ENCODE assay signal across 20 mouse cellular contexts in the genomic region with DNA sequence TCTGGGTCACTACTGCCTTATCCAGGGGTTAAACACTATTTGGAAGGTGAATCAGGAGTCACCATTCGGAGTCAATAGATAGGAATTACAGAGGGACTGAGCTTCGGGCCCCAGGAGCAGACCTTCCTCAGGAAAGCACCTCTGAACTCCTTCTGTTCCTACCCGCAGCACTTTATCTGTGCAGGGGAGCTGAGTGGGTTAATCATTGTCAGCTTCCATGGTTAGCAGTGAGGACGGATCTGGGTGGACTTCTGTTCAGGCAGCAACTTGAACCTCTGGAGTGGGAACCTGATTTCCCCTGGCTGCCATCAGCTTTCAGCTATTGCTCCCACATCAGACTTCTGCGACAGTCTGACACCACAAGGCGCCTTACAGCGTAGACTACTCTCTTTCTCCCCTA. TPM values are rescaled to one million over a fixed set of nuclear protein-coding genes. Genes with fewer than 3 reads are reported as not detected.
DNase-seq lines count a peak whose midpoint lies in the region; ATAC-seq and TF ChIP-seq lines count a peak whose summit lies in the region.
"Had no signal": no experiment of that assay in that cellular context is flagged by ENCODE, and none has a peak within 500 bp of the region (broad histone marks: within the 10 kb centered on the region; RNA-seq: fewer than 3 reads in every experiment).

No protein-coding gene starts in this region.

- no peak overlapping the region for H3K9ac ChIP-seq in midbrain, embryonic 11.5 days (ENCODE audit: low read length)
- no peak overlapping the region for H3K9ac ChIP-seq in midbrain, embryonic 16.5 days (ENCODE audit: low read depth, low read length)
- H3K9ac ChIP-seq in forebrain, embryonic 16.5 days (replicated peaks; ENCODE audit: low read depth, low read length): no peak overlapping the region
- H3K9ac ChIP-seq: forebrain, embryonic 15.5 days; hindbrain, embryonic 13.5 days had no signal

- no peaks in the 10 kb centered on the region for H3K9me3 ChIP-seq in midbrain, embryonic 11.5 days (ENCODE audit: control insufficient read depth, low read length)
- H3K9me3 ChIP-seq in midbrain, embryonic 16.5 days (replicated peaks; ENCODE audit: control insufficient read depth, low read length, poor library complexity, severe bottlenecking): no peaks in the 10 kb centered on the region
- H3K9me3 ChIP-seq in forebrain, embryonic 16.5 days (ENCODE audit: control insufficient read depth, low read length): no peaks in the 10 kb centered on the region
- H3K9me3 ChIP-seq: forebrain, embryonic 15.5 days; hindbrain, embryonic 13.5 days had no signal

- 85% methylated on average over 7 of the region's 7 CpGs for WGBS in midbrain, embryonic 11.5 days
- WGBS in midbrain, embryonic 16.5 days: 84% methylated on average over 7 of the region's 7 CpGs
- WGBS in kidney, adult 2 months: 36% methylated on average over 7 of the region's 7 CpGs
- WGBS in small intestine, adult 2 months: 23% methylated on average over 7 of the region's 7 CpGs
- WGBS in forebrain, embryonic 16.5 days: 79% methylated on average over 7 of the region's 7 CpGs

- H3K4me3 ChIP-seq in midbrain, embryonic 11.5 days (ENCODE audit: low read depth, low read length): no peak overlapping the region
- H3K4me3 ChIP-seq in midbrain, embryonic 16.5 days (ENCODE audit: low read depth, low read length): no peak overlapping the region
- no peak overlapping the region for H3K4me3 ChIP-seq in kidney, adult 2 months (ENCODE audit: insufficient read depth, low read depth, low read length)
- no peak overlapping the region for H3K4me3 ChIP-seq in small intestine, adult 2 months (ENCODE audit: low read depth, low read length)
- H3K4me3 ChIP-seq in forebrain, embryonic 16.5 days (replicated peaks; ENCODE audit: low read length): no peak overlapping the region
- H3K4me3 ChIP-seq: erythroblast, embryonic 14.5 days; forebrain, embryonic 15.5 days; hindbrain, embryonic 13.5 days had no signal

- no peak overlapping the region for H3K4me2 ChIP-seq in midbrain, embryonic 11.5 days
- H3K4me2 ChIP-seq in midbrain, embryonic 16.5 days (ENCODE audit: low read length): no peak overlapping the region
- no peak overlapping the region for H3K4me2 ChIP-seq in forebrain, embryonic 16.5 days (ENCODE audit: low read length)
- H3K4me2 ChIP-seq: forebrain, embryonic 15.5 days; hindbrain, embryonic 13.5 days had no signal

- TF ChIP-seq CTCF in kidney, adult 2 months (conservative IDR thresholded peaks at IDR 0.05; ENCODE audit: insufficient read depth, insufficient read length, low read depth, low read length): no peak
- TF ChIP-seq CTCF in small intestine, adult 2 months (IDR thresholded peaks at IDR 0.05; ENCODE audit: extremely low read depth, insufficient read length, insufficient replicate concordance, low read depth, low read length): no peak

- H3K4me1 ChIP-seq in midbrain, embryonic 11.5 days (ENCODE audit: control insufficient read depth, insufficient read depth, low read length): no peaks in the 10 kb centered on the region; the same call in 1 of the 2 replicates
- no peaks in the 10 kb centered on the region for H3K4me1 ChIP-seq in midbrain, embryonic 16.5 days (ENCODE audit: control insufficient read depth, insufficient read depth, low read length)
- peaks cover 40% of the 10 kb centered on the region for H3K4me1 ChIP-seq in kidney, adult 2 months (ENCODE audit: control insufficient read depth, insufficient read depth, low read length)
- peaks cover 24% of the 10 kb centered on the region; the same call in 1 of the 2 replicates for H3K4me1 ChIP-seq in small intestine, adult 2 months (ENCODE audit: control insufficient read depth, insufficient read depth, insufficient read length, low read length)
- no peaks in the 10 kb centered on the region for H3K4me1 ChIP-seq in forebrain, embryonic 16.5 days (replicated peaks; ENCODE audit: control insufficient read depth, insufficient read depth, low read length)
- H3K4me1 ChIP-seq: forebrain, embryonic 15.5 days; hindbrain, embryonic 13.5 days had no signal

- no peaks in the 10 kb centered on the region for H3K27me3 ChIP-seq in midbrain, embryonic 11.5 days (ENCODE audit: control insufficient read depth, insufficient read depth, low read length)
- H3K27me3 ChIP-seq in midbrain, embryonic 16.5 days (ENCODE audit: control insufficient read depth, insufficient read depth, low read depth, low read length): no peaks in the 10 kb centered on the region
- no peaks in the 10 kb centered on the region for H3K27me3 ChIP-seq in kidney, adult 2 months (replicated peaks; ENCODE audit: control insufficient read depth, insufficient read depth, low read length)
- no peaks in the 10 kb centered on the region for H3K27me3 ChIP-seq in small intestine, adult 2 months (ENCODE audit: control insufficient read depth, insufficient read depth, low read length)
- no peaks in the 10 kb centered on the region for H3K27me3 ChIP-seq in forebrain, embryonic 16.5 days (replicated peaks; ENCODE audit: control insufficient read depth, insufficient read depth, low read length)
- H3K27me3 ChIP-seq: forebrain, embryonic 15.5 days; hindbrain, embryonic 13.5 days; Patski had no signal

- H3K27ac ChIP-seq in midbrain, embryonic 11.5 days (ENCODE audit: low read depth, low read length): no peak overlapping the region
- H3K27ac ChIP-seq in midbrain, embryonic 16.5 days (ENCODE audit: low read length): no peak overlapping the region
- peak overlapping the region; percentile 97 for H3K27ac ChIP-seq in kidney, adult 2 months (ENCODE audit: insufficient read depth, low read depth, low read length)
- H3K27ac ChIP-seq in small intestine, adult 2 months (ENCODE audit: insufficient read depth, low read depth, low read length): peak overlapping the region; percentile 25; the same call in 1 of the 2 replicates
- no peak overlapping the region for H3K27ac ChIP-seq in forebrain, embryonic 16.5 days (ENCODE audit: low read length)
- H3K27ac ChIP-seq: forebrain, embryonic 15.5 days; hindbrain, embryonic 13.5 days had no signal

- DNase-seq in midbrain, embryonic 11.5 days (ENCODE audit: low spot score, missing footprints): peak; percentile 2
- DNase-seq in kidney, adult 2 months: peak; percentile 90
- peak; percentile 80 for DNase-seq in kidney, postnatal 14 days
- DNase-seq in layer of hippocampus, postnatal 10 days (ENCODE audit: low spot score in 2 of 2): no peak
- DNase-seq: adrenal gland, postnatal 14 days; cerebellum, adult 11-12 months; left cerebral cortex, postnatal 4 days; lung, adult 2 months; thymus, postnatal 25 days had no signal

- no peak for TF ChIP-seq POLR2A in kidney, adult 2 months (IDR thresholded peaks at IDR 0.05; ENCODE audit: low read depth, low read length)
- 0 out of 2 replicates have a peak, but pooled peaks have one; percentile 9 for TF ChIP-seq POLR2A in small intestine, adult 2 months (IDR thresholded peaks at IDR 0.05; ENCODE audit: low read depth, low read length)

- H3K36me3 ChIP-seq in midbrain, embryonic 11.5 days (ENCODE audit: control insufficient read depth, insufficient read depth, low read length): no peaks in the 10 kb centered on the region
- no peaks in the 10 kb centered on the region for H3K36me3 ChIP-seq in midbrain, embryonic 16.5 days (ENCODE audit: control insufficient read depth, insufficient read depth, low read length)
- H3K36me3 ChIP-seq in kidney, adult 2 months (ENCODE audit: control insufficient read depth, insufficient read depth, low read length): peaks cover 3% of the 10 kb centered on the region; the same call in 1 of the 2 replicates
- peaks cover 58% of the 10 kb centered on the region for H3K36me3 ChIP-seq in small intestine, adult 2 months (ENCODE audit: control insufficient read depth, insufficient read depth, low read length)
- H3K36me3 ChIP-seq in forebrain, embryonic 16.5 days (ENCODE audit: control insufficient read depth, insufficient read depth): no peaks in the 10 kb centered on the region
- H3K36me3 ChIP-seq: forebrain, embryonic 15.5 days; hindbrain, embryonic 13.5 days had no signal

- no peak for ATAC-seq in midbrain, embryonic 11.5 days (ENCODE audit: low FRiP score)
- ATAC-seq in midbrain, embryonic 16.5 days: no peak
- no peak for ATAC-seq in inflammation-experienced regulatory T-cells, adult 6 months
- ATAC-seq in forebrain, embryonic 16.5 days: no peak
- ATAC-seq: activated CD4-positive, CD25-positive, alpha-beta regulatory T cell, adult 4 months; forebrain, embryonic 15.5 days; Patski had no signal

RNA-seq across cellular contexts. Expression of gene Slc3a1, which starts 12.7 kb away (rescaled TPM):
- 0.17 and 0.34 TPM in 2 replicates for polyA plus RNA-seq in midbrain, embryonic 11.5 days (2014; fragmentation: Nextera tagmentation; extraction: Ambion mirVana)
- 0.20 and 0.27 TPM in 2 replicates for polyA plus RNA-seq in midbrain, embryonic 16.5 days (2015; fragmentation: Nextera tagmentation; extraction: Ambion mirVana)
- 289 and 340 TPM in 2 replicates for polyA plus RNA-seq in kidney, adult 2 months (2012; rRNA removed)
- polyA plus RNA-seq in small intestine, adult 2 months (2012; rRNA removed): 30.3 and 122 TPM in 2 replicates
- under 1 TPM; 0.25 to 0.55 (median 0.40) TPM for polyA plus RNA-seq in inflammation-experienced regulatory T-cells, adult 6 months (2017; shearing (Covaris generic))
- not detected for total RNA-seq in layer of hippocampus, postnatal 10 days (2021)
- 0.22 and 0.27 TPM in 2 replicates for polyA plus RNA-seq in forebrain, embryonic 16.5 days (2015; fragmentation: Nextera tagmentation; extraction: Ambion mirVana)
- total RNA-seq: gastrocnemius, adult 8-10 months had no signal
- polyA plus RNA-seq: erythroblast, embryonic 14.5 days; heart, postnatal 0 days had no signal

RNA-seq across cellular contexts. Expression of gene Prepl, which starts 49.1 kb away (rescaled TPM):
- 60.0 and 61.7 TPM in 2 replicates for polyA plus RNA-seq in midbrain, embryonic 11.5 days (2014; fragmentation: Nextera tagmentation; extraction: Ambion mirVana)
- polyA plus RNA-seq in midbrain, embryonic 16.5 days (2015; fragmentation: Nextera tagmentation; extraction: Ambion mirVana): 123 and 143 TPM in 2 replicates
- polyA plus RNA-seq in kidney, adult 2 months (2012; rRNA removed): 15.2 and 18.0 TPM in 2 replicates
- polyA plus RNA-seq in small intestine, adult 2 months (2012; rRNA removed): 2.8 and 3.0 TPM in 2 replicates
- 10 to 100 TPM in 1 of 3 experiments, 1 to 10 TPM in 2; 9.3 to 10.9 (median 9.9) TPM for polyA plus RNA-seq in inflammation-experienced regulatory T-cells, adult 6 months (2017; shearing (Covaris generic))
- total RNA-seq in layer of hippocampus, postnatal 10 days (2021): 100 to 1,000 TPM; 291 to 295 TPM
- 76.9 and 85.1 TPM in 2 replicates for polyA plus RNA-seq in forebrain, embryonic 16.5 days (2015; fragmentation: Nextera tagmentation; extraction: Ambion mirVana)

RNA-seq across cellular contexts. Expression of gene Camkmt, which starts 49.4 kb away (rescaled TPM):
- 14.9 and 17.0 TPM in 2 replicates for polyA plus RNA-seq in midbrain, embryonic 11.5 days (2014; fragmentation: Nextera tagmentation; extraction: Ambion mirVana)
- 23.2 and 26.5 TPM in 2 replicates for polyA plus RNA-seq in midbrain, embryonic 16.5 days (2015; fragmentation: Nextera tagmentation; extraction: Ambion mirVana)
- 3.6 and 3.9 TPM in 2 replicates for polyA plus RNA-seq in kidney, adult 2 months (2012; rRNA removed)
- polyA plus RNA-seq in small intestine, adult 2 months (2012; rRNA removed): 3.3 and 5.9 TPM in 2 replicates
- 10 to 100 TPM in 1 of 3 experiments, 1 to 10 TPM in 2; 5.6 to 10.0 (median 10.0) TPM for polyA plus RNA-seq in inflammation-experienced regulatory T-cells, adult 6 months (2017; shearing (Covaris generic))
- total RNA-seq in layer of hippocampus, postnatal 10 days (2021): 10 to 100 TPM; 11.2 to 14.6 TPM
- 19.0 and 20.2 TPM in 2 replicates for polyA plus RNA-seq in forebrain, embryonic 16.5 days (2015; fragmentation: Nextera tagmentation; extraction: Ambion mirVana)

Comparison
In these comparisons a context has a peak if more than half of its experiments do, and no peak if none do; other contexts are left out.
1. DNase-seq: peak in midbrain, embryonic 11.5 days (single experiment), kidney, adult 2 months (single experiment) and kidney, postnatal 14 days (single experiment); none in layer of hippocampus, postnatal 10 days (0 of 2).
2. H3K27ac ChIP-seq: peak in kidney, adult 2 months (single experiment) and small intestine, adult 2 months (single experiment); none in midbrain, embryonic 11.5 days (single experiment), midbrain, embryonic 16.5 days (single experiment) and forebrain, embryonic 16.5 days (single experiment).
3. RNA of gene Slc3a1, which starts 12.7 kb away (polyA plus RNA-seq): 289 to 340 TPM in kidney, adult 2 months and 30.3 to 122 TPM in small intestine, adult 2 months; 0.25 to 0.55 TPM in inflammation-experienced regulatory T-cells, adult 6 months, 0.17 to 0.34 TPM in midbrain, embryonic 11.5 days, 0.22 to 0.27 TPM in forebrain, embryonic 16.5 days and 0.20 to 0.27 TPM in midbrain, embryonic 16.5 days; every median in the first group is over 10 times any median in the second.